Mouse (Mus musculus): ENCODE measurements around the gene Pls1. TPM values are rescaled to one million over a fixed set of nuclear protein-coding genes. Genes with fewer than 3 reads are reported as not detected.

The Pls1 gene
- polyA plus RNA-seq, 1 experiment from 2014 or later, result 0.24 TPM

- 96% methylated on average over 16 of the region's 16 CpGs for WGBS (ENCODE audit: missing documents)
- Histone ChIP-seq H3K79me2 (ENCODE audit: inconsistent target) (no peaks in the 10 kb centered on the region), H3K4me3 (ENCODE audit: inconsistent target) (no peak overlapping the region), H3K27ac (no peak overlapping the region), H3K36me3 (ENCODE audit: inconsistent target) (no peaks in the 10 kb centered on the region)
Measured at GRCm38 (mm10) chr9:95784888-95785511, 60.1 kb downstream of the Pls1 start.

- H3K4me3 ChIP-seq (ENCODE audit: inconsistent target), result no peak overlapping the region
- H3K27ac ChIP-seq, result no peak overlapping the region
- no peaks in the 10 kb centered on the region for H3K36me3 ChIP-seq (ENCODE audit: inconsistent target)
- H3K79me2 ChIP-seq (ENCODE audit: inconsistent target), result no peaks in the 10 kb centered on the region
- WGBS (ENCODE audit: missing documents), result 78% methylated on average over 13 of the region's 17 CpGs
Measured at GRCm38 (mm10) chr9:95783646-95784293, 61.3 kb downstream of the Pls1 start.

- H3K27ac ChIP-seq, result no peak overlapping the region
- H3K36me3 ChIP-seq (ENCODE audit: inconsistent target), result no peaks in the 10 kb centered on the region
- H3K79me2 ChIP-seq (ENCODE audit: inconsistent target), result no peaks in the 10 kb centered on the region
- 77% methylated on average over 2 of the region's 2 CpGs for WGBS (ENCODE audit: missing documents)
- H3K4me3 ChIP-seq (ENCODE audit: inconsistent target), result no peak overlapping the region
Measured at GRCm38 (mm10) chr9:95771671-95772070, 73.4 kb downstream of the Pls1 start.

- no peak overlapping the region for H3K4me3 ChIP-seq (ENCODE audit: inconsistent target)
Measured at GRCm38 (mm10) chr9:95763218-95763617, 81.9 kb downstream of the Pls1 start.

GRCm38 (mm10) chr9:95762228-95762627, 82.9 kb downstream of the Pls1 start:
- Histone ChIP-seq H3K4me3 (ENCODE audit: inconsistent target) (no peak overlapping the region), H3K27ac (no peak overlapping the region), H3K79me2 (ENCODE audit: inconsistent target) (no peaks in the 10 kb centered on the region), H3K36me3 (ENCODE audit: inconsistent target) (no peaks in the 10 kb centered on the region)
- 63% methylated on average over 3 of the region's 3 CpGs for WGBS (ENCODE audit: missing documents)

More at GRCm38 (mm10) chr9:95763218-95763617, 81.9 kb downstream of the Pls1 start:
- Histone ChIP-seq H3K27ac (no peak overlapping the region), H3K36me3 (ENCODE audit: inconsistent target) (no peaks in the 10 kb centered on the region), H3K79me2 (ENCODE audit: inconsistent target) (no peaks in the 10 kb centered on the region)
- WGBS (ENCODE audit: missing documents), result 97% methylated on average over 4 of the region's 4 CpGs

GRCm38 (mm10) chr9:95761381-95761780, 83.7 kb downstream of the Pls1 start:
- H3K36me3 ChIP-seq (ENCODE audit: inconsistent target), result no peaks in the 10 kb centered on the region
- no peak overlapping the region for H3K27ac ChIP-seq
- H3K4me3 ChIP-seq (ENCODE audit: inconsistent target), result no peak overlapping the region
- WGBS (ENCODE audit: missing documents), result 90% methylated on average over 8 of the region's 8 CpGs
- no peaks in the 10 kb centered on the region for H3K79me2 ChIP-seq (ENCODE audit: inconsistent target)

- 48% methylated on average over 9 of the region's 9 CpGs for WGBS (ENCODE audit: missing documents)
- no peak overlapping the region for H3K27ac ChIP-seq
- no peaks in the 10 kb centered on the region for H3K36me3 ChIP-seq (ENCODE audit: inconsistent target)
- H3K4me3 ChIP-seq (ENCODE audit: inconsistent target), result no peak overlapping the region
- H3K79me2 ChIP-seq (ENCODE audit: inconsistent target), result no peaks in the 10 kb centered on the region
Measured at GRCm38 (mm10) chr9:95750746-95751145, 94.4 kb downstream of the Pls1 start.

GRCm38 (mm10) chr9:95750037-95750511, 95.0 kb downstream of the Pls1 start, which contains the start of gene Trpc1:
TSS of gene Trpc1 (minus strand) at chr9:95750375.
- H3K4me3 ChIP-seq (ENCODE audit: inconsistent target), result no peak within 1 kb of the TSS
- H3K79me2 ChIP-seq (ENCODE audit: inconsistent target), result no peaks in the 10 kb centered on the region
- H3K36me3 ChIP-seq (ENCODE audit: inconsistent target), result no peaks in the 10 kb centered on the region
- under 1% methylated on average over 50 of the region's 56 CpGs for WGBS (ENCODE audit: missing documents)
- no peak within 1 kb of the TSS for H3K27ac ChIP-seq

GRCm38 (mm10) chr9:95749461-95749928, 95.6 kb downstream of the Pls1 start:
- Histone ChIP-seq H3K4me3 (ENCODE audit: inconsistent target) (no peak overlapping the region), H3K27ac (no peak overlapping the region), H3K79me2 (ENCODE audit: inconsistent target) (no peaks in the 10 kb centered on the region), H3K36me3 (ENCODE audit: inconsistent target) (no peaks in the 10 kb centered on the region)
- 12% methylated on average over 33 of the region's 34 CpGs for WGBS (ENCODE audit: missing documents)

- H3K4me3 ChIP-seq (ENCODE audit: inconsistent target), result no peak overlapping the region
- 96% methylated on average over 5 of the region's 5 CpGs for WGBS (ENCODE audit: missing documents)
- no peaks in the 10 kb centered on the region for H3K36me3 ChIP-seq (ENCODE audit: inconsistent target)
- H3K79me2 ChIP-seq (ENCODE audit: inconsistent target), result no peaks in the 10 kb centered on the region
- no peak overlapping the region for H3K27ac ChIP-seq
Measured at GRCm38 (mm10) chr9:95747298-95747697, 97.8 kb downstream of the Pls1 start.

- Histone ChIP-seq H3K79me2 (ENCODE audit: inconsistent target) (no peaks in the 10 kb centered on the region), H3K36me3 (ENCODE audit: inconsistent target) (no peaks in the 10 kb centered on the region), H3K4me3 (ENCODE audit: inconsistent target) (no peak overlapping the region), H3K27ac (no peak overlapping the region)
- WGBS (ENCODE audit: missing documents), result 49% methylated on average over 7 of the region's 7 CpGs
Measured at GRCm38 (mm10) chr9:95744845-95745613, 100.1 kb downstream of the Pls1 start.

GRCm38 (mm10) chr9:95736238-95736637, 108.9 kb downstream of the Pls1 start:
- Histone ChIP-seq H3K27ac (no peak overlapping the region), H3K79me2 (ENCODE audit: inconsistent target) (no peaks in the 10 kb centered on the region), H3K4me3 (ENCODE audit: inconsistent target) (no peak overlapping the region), H3K36me3 (ENCODE audit: inconsistent target) (no peaks in the 10 kb centered on the region)

GRCm38 (mm10) chr9:95712574-95712973, 132.5 kb downstream of the Pls1 start:
- H3K27ac ChIP-seq, result no peak overlapping the region
- 65% methylated on average over 7 of the region's 8 CpGs for WGBS (ENCODE audit: missing documents)
- no peak overlapping the region for H3K4me3 ChIP-seq (ENCODE audit: inconsistent target)
- H3K79me2 ChIP-seq (ENCODE audit: inconsistent target), result no peaks in the 10 kb centered on the region
- no peaks in the 10 kb centered on the region for H3K36me3 ChIP-seq (ENCODE audit: inconsistent target)

GRCm38 (mm10) chr9:95708943-95709342, 136.2 kb downstream of the Pls1 start:
- Histone ChIP-seq H3K36me3 (ENCODE audit: inconsistent target) (no peaks in the 10 kb centered on the region), H3K4me3 (ENCODE audit: inconsistent target) (no peak overlapping the region), H3K79me2 (ENCODE audit: inconsistent target) (no peaks in the 10 kb centered on the region), H3K27ac (no peak overlapping the region)

GRCm38 (mm10) chr9:95705371-95705770, 139.7 kb downstream of the Pls1 start:
- Histone ChIP-seq H3K79me2 (ENCODE audit: inconsistent target) (no peaks in the 10 kb centered on the region), H3K4me3 (ENCODE audit: inconsistent target) (no peak overlapping the region), H3K36me3 (ENCODE audit: inconsistent target) (no peaks in the 10 kb centered on the region), H3K27ac (no peak overlapping the region)
- WGBS (ENCODE audit: missing documents), result 86% methylated on average over 5 of the region's 5 CpGs

All from macrophage (primary cell).